Mouse (Mus musculus): ENCODE measurements around the gene Smim13. TPM values are rescaled to one million over a fixed set of nuclear protein-coding genes. Genes with fewer than 3 reads are reported as not detected.

Smim13 gene
- total RNA-seq, 2 experiments from 2014 or later: 21.9 to 22.8 TPM

DNA sequence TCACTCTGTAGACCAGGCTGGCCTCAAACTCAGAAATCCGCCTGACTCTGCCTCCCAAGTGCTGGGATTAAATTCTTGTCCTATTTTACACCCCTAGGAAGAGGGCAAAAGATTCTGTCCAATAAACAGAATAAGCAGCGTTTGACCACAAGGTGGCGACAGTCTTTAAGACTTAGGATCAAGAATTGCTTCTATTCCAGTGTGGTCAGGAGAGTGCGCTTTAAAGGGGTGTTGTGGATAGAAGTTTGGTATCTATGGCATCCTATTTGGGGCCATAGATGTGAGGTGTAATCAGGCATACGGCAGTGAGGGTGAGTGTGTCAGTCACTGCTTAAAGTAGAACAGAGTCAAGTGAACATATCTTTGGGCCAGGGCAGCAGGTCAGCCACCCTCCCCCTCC is 33.6 kb downstream of the Smim13 start:
- peak; percentile 38 to 70 for DNase-seq (ENCODE audit: low spot score in 2 of 2)

DNA sequence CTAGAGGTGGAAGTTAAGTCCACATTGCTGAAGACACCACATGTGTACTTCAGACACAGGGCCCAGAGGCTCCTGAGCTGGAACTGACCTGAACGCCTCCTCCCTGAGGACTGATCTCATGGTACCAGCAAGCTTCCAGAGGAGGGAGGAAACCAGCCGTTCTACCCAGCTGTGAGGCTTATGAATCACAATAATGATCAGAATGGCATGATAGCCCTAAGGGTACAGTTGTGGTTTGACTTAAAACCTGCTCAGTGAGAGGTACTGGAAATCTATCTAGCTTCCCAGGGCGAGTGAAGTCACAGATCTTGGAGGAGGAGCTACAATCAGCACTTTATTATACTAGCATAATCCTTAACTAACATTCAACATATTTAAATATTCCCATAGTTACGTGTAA is 35.8 kb downstream of the Smim13 start:
- DNase-seq (ENCODE audit: low spot score in 2 of 2): no peak

DNA sequence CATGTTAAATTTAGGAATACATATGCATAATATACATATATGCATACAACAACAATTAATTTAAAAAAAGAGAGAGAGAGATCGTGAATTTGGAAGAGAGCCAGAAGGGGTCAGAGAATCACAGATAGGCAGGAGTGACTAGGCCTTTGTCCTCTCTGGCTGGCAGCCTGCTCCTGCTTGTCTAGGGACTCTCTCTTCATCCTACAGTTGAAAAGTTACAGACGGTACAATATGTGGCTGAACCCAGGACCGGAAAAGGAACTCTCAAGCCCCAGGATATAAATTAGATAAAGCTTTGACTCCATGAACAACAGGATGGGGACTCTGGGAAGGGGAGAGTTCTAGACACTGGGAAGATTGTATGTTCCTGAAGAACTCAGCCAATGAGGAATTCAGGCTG is 36.6 kb downstream of the Smim13 start:
- no peak for DNase-seq (ENCODE audit: low spot score in 2 of 2)

DNA sequence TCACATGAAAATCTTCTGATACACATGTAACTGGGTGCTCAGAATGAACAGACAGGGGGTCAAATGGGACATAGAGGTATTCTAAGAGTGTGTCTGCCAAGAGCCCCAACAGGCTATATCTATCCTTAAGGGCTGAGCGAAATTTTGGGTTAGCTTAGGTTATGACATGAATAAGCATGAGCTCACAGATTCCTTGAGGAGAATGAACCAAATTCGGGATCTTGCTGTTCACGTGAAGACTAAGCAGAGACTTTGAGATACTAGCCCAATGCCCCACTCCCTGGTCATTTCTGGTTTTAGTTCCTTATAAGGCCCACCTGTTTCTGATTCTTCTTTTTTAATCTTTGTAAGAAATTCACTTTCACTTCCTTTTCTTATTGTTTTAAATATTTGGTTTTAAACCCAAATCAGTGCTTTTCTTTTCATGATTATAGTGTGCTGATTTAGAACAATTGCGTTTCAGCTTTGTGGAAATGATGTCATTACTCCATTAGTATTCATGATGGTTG is 41.9 kb downstream of the Smim13 start:
- no peak for DNase-seq (ENCODE audit: low spot score in 2 of 2)

DNA sequence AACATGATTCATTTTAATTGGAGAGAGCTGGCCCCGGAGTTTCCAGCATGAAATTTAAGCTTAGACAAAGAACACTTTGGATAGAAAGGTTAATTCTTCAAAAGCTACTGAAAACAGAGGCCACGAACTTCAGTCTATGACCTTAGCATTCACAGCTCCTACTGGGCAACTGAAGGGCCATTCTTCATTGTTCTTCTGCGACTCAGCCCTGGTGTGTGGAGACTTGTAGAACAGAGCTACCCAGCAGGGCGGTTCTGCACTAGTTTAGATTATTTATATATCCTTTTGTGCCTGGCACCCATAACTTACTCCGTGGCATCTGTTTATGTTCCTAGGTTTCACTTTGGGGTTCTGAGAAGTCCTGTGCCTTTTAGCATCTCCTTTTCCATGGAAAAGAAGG is 44.0 kb downstream of the Smim13 start:
- DNase-seq (ENCODE audit: low spot score in 2 of 2): no peak

DNA sequence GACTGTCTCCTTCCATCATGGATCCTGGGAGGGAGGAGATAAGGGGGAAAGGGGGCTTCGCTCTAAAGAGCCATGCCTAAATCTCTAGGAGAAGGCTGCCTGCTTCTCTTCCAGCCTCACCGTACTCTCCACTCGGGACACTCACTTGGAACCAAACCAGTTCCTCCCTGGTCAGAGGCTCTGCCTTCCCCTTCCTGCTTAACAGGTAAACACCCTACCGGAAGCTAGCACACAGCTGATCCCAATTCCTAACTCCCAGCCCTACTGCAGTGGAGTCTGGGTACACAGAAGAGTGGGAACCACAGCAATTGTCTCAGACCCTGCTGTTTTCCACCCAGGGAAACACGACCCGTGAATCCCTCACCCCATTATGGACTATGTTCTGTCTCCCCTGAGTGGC is 46.2 kb downstream of the Smim13 start:
- DNase-seq (ENCODE audit: low spot score in 2 of 2): no peak

DNA sequence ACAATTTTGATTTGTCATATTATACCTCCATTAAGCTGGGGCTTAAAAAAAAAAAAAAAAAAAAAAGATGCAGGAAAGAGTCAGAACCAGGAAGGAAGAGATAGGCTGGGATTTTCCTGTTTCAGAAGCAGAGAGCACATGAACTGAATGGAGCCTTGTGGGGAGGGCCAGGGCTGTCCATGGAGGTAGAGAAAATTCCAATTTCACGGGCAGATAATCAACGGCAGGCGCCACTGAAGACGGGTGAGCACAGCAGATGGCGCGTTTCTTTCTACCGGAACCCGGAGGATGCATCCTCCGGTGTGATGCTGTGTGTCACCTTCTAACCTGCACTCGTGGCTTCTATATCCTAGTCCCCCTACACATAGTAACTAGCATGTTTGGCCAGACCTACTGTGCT is 46.8 kb downstream of the Smim13 start:
- no peak for DNase-seq (ENCODE audit: low spot score in 2 of 2)

DNA sequence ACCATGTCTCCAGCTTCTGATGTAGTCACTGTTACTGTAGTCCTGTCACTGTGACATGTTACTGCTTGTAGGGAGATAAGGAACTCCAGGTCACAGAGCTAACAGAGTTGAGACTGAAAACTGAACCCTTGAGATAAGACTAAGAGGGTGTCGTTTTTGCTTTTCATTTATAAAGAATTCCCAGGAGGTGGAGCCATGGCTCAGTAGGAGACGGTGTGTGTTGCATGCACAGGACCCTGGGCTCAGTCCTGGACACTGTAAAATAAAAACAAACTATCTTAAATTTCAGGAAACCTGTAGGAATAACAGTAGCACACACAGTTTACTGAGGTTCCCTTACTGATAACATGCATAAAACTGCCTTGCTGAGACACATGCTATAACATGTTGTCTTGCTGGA is 48.9 kb downstream of the Smim13 start:
- DNase-seq (ENCODE audit: low spot score in 2 of 2): no peak

DNA sequence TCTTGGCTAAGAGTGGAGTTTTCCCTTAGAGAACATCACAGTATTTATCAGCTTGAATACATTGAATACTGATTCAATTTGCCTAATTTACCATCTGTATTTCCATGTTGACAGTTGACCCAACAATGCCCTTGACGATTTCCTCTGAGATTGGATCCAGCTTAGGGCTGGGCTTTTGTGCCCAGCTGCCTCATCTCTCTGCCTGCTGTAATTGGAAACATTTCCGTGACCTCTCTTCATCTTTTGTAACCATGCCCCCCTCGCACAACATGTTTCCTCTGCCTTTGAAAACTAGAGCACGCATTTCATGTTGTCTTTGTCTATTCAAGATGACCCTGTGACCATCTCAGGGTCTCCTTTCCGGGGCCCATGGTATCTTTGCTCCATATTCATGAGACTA is 49.4 kb downstream of the Smim13 start:
- DNase-seq (ENCODE audit: low spot score in 2 of 2): no peak

DNA sequence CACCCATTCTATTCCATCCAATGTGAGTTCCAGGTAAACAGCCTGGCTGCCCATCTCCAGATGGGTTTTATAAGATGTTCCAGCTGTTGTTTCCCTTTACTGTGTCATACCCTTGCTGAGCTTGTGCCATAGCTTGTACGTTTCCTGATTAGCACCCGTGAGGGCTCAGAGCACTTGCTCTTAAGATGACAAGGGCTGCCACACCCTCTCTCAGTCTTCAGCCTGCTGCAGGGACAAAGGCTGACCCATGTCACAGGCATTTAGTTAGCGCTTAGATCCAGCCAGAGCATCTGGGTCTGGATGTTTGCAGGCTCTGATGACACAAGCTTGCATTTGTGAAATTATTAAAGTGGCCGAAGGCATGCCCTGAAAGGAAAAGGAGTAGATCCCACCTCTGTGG is 50.4 kb downstream of the Smim13 start:
- DNase-seq (ENCODE audit: low spot score in 2 of 2): no peak

DNA sequence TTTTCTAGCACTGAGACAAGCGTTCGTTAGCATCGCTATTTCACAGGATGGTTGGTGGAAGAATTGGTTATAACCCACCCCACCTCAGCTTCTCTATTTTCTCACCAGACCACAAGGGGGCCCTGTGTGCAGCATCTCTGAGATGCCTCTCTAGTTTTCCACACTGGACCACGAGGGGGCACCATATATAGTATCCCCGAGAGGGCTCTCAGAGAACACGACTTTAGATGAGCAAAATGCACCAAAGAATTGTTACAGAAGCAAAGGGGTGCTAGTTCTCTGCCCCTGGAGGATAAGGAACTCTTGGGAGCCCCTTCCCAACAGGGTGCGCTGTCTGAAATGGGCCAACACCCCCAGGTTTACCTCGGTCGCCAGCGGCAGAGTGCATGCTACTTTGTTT is 53.1 kb downstream of the Smim13 start:
- DNase-seq (ENCODE audit: low spot score in 2 of 2): peak; percentile 59 to 76

DNA sequence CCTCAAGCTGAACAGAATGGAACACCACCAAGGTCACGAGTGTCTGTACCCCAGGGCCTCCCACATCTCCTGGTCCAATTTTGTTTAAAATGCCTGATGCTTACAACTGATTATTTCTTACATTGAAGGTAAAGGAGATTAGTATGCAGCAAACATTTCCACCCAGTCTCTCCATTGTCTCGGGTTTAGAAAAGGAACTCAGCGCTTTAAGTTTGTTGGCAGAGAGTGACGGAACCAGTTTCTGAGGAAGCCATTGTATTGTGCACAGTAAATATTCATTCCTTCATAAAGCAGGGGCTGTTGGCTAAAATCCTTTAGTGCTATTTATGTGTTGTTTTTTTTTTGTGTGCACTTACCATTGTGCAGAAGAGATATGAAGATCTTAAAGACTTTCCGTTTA is 71.1 kb downstream of the Smim13 start:
- no peak for DNase-seq (ENCODE audit: low spot score in 2 of 2)

DNA sequence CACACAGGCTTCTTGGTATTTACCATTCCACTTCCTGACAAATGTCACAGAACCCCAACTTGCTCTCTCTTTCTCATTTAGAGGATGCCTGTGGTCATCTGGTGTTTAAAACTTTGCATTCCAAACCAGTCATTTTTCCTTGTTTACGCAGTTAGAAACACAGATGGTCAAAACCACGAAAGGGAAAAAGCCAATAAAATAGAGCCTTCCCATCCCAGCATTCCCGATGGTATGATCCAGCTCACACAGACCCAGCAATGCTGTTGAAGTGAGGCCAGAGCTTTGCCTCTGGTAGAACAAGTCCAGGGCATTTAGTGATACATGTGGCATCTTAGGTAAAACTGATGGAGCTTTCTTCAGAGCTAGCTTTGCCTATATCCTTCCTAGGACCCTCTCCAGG is 71.8 kb downstream of the Smim13 start:
- DNase-seq (ENCODE audit: low spot score in 2 of 2): no peak

DNA sequence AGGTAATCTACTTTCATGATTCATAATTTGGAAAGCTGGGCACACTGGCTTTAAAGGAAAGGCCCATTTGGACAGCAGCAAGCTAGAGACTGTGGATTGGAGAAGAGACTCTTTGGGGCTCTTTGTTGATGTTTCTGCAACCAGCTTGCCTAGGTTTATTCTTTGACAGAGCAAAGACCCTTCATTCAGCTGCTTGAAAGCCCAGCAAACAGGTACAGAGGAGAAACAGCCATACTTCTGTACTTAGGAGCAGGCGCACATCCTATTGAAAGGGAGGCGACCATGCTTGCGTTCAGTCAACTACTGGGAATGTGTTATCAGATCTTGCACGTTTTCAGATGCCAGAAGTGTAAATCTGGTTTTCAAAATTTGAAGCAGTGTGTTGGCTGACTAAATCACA is 75.0 kb downstream of the Smim13 start:
- DNase-seq (ENCODE audit: low spot score in 2 of 2): no peak

DNA sequence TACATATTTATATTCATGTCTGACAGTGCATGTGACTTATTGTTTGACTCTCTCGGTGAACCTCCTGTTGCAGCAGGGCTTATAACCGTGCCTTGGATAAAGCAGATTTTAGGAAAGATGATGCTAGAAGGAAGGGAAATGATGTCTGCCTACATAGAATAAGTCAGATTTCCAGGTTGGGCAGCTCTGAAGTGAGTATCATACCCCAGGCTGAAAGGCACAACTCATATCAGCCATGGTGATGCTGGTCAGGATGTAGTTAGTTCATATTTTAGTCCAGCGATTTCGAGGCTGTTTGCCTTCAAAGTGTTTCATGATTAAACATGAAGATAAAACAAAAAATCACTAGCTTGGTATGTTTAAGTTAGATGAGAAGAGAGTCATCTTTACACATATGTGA is 75.7 kb downstream of the Smim13 start:
- no peak for DNase-seq (ENCODE audit: low spot score in 2 of 2)

DNA sequence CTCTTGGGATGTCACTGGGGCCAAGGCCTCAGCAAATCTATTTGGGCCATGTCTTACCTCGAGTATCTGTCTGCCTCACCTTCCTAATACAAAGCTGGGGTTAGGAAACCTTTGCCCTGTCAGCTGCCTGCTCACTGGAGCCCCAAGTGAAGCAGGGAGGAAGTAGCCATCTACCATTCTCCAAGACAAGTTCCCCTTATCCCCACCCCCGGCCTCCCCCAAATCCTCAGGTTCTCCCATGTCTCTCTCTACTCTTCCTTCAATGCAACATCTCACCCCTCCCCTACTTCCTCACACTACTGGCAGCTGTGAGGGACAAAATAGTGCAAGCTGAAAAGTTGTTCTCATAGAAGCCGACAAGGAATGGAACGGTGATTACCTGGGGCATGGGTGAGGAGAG is 76.5 kb downstream of the Smim13 start:
- DNase-seq (ENCODE audit: low spot score in 2 of 2): no peak

Other genes with a start within 250 kb of the Smim13 start
- 10 to 100 TPM; 32.0 to 33.7 TPM for gene Pak1ip1, start 248.8 kb upstream of the Smim13 start, total RNA-seq (2021)
- 10 to 100 TPM; 79.9 to 85.1 TPM for gene Tmem14c, start 233.6 kb upstream of the Smim13 start, total RNA-seq (2021)
- gene Mak, start 170.1 kb upstream of the Smim13 start, total RNA-seq (2021): not detected
- not detected for gene Gcm2, start 138.8 kb upstream of the Smim13 start, total RNA-seq (2021)
- gene Sycp2l, start 135.5 kb upstream of the Smim13 start, total RNA-seq (2021): not detected
- 1 to 10 TPM in 1 of 2 experiments, under 1 TPM in 1; 0.49 to 1.2 TPM for gene Elovl2, start 29.4 kb upstream of the Smim13 start, total RNA-seq (2021)
- gene Gm17364, start 24.1 kb downstream of the Smim13 start, total RNA-seq (2021): not detected
- gene Nedd9, start 237.5 kb downstream of the Smim13 start, total RNA-seq (2021): 10 to 100 TPM; 19.2 to 26.4 TPM

All from gastrocnemius, postnatal 4 days (tissue).